ENCODE assay signal across 24 mouse cellular contexts in genomic region chr12:96771222-96771621, GRCm38 (mm10).
A peak's percentile ranks its signal among the peaks of the same experiment; 100 is the strongest.
DNase-seq lines count a peak whose midpoint lies in the region; ATAC-seq and TF ChIP-seq lines count a peak whose summit lies in the region.
"Had no signal": no experiment of that assay in that cellular context is flagged by ENCODE, and none has a peak within 500 bp of the region (broad histone marks: within the 10 kb centered on the region; RNA-seq: fewer than 3 reads in every experiment).

No protein-coding gene starts in this region.

- DNase-seq in kidney, adult 2 months, result no peak
- DNase-seq in kidney, adult 8-10 months, result no peak
- peak; percentile 47 for DNase-seq in retina, postnatal 1 day
- no peak for DNase-seq in retina, embryonic 14.5 days (ENCODE audit: low spot score)
- DNase-seq: adrenal gland, adult 8-10 months; adrenal gland, postnatal 14 days; adrenal gland, postnatal 36 days; B cell, adult 2 months; cerebellum, adult 11-12 months; cerebellum, adult 2 months; cerebellum, adult 9-10 months; cerebellum, postnatal 10 days; cerebellum, postnatal 25 days had no signal

- no peak overlapping the region for H3K4me3 ChIP-seq in kidney, embryonic 14.5 days (ENCODE audit: low read length)
- no peak overlapping the region for H3K4me3 ChIP-seq in kidney, adult 2 months (ENCODE audit: insufficient read depth, low read depth, low read length)
- no peak overlapping the region for H3K4me3 ChIP-seq in kidney, embryonic 16.5 days (ENCODE audit: low read length)
- H3K4me3 ChIP-seq: embryonic facial prominence, embryonic 10.5 days; embryonic facial prominence, embryonic 12.5 days; forebrain, embryonic 13.5 days; forebrain, embryonic 15.5 days had no signal

- no peak for TF ChIP-seq POLR2A in kidney, adult 2 months (IDR thresholded peaks at IDR 0.05; ENCODE audit: low read depth, low read length)

- no peaks in the 10 kb centered on the region for H3K27me3 ChIP-seq in kidney, embryonic 14.5 days (ENCODE audit: control insufficient read depth, insufficient read depth, low read length)
- no peaks in the 10 kb centered on the region for H3K27me3 ChIP-seq in kidney, adult 2 months (replicated peaks; ENCODE audit: control insufficient read depth, insufficient read depth, low read length)
- H3K27me3 ChIP-seq in kidney, embryonic 16.5 days (ENCODE audit: insufficient read depth, low read length), result no peaks in the 10 kb centered on the region
- H3K27me3 ChIP-seq: CH12.LX; embryonic facial prominence, embryonic 12.5 days; forebrain, embryonic 13.5 days; forebrain, embryonic 15.5 days; Patski had no signal

- no peaks in the 10 kb centered on the region for H3K4me1 ChIP-seq in kidney, embryonic 14.5 days (ENCODE audit: control insufficient read depth, insufficient read depth, low read length)
- H3K4me1 ChIP-seq in kidney, adult 2 months (ENCODE audit: control insufficient read depth, insufficient read depth, low read length), result no peaks in the 10 kb centered on the region
- no peaks in the 10 kb centered on the region for H3K4me1 ChIP-seq in kidney, embryonic 16.5 days (ENCODE audit: insufficient read depth, low read length)
- H3K4me1 ChIP-seq: embryonic facial prominence, embryonic 10.5 days; embryonic facial prominence, embryonic 12.5 days; forebrain, embryonic 13.5 days; forebrain, embryonic 15.5 days had no signal

- 0 out of 2 replicates have a peak, but pooled peaks have one; percentile 55 for ATAC-seq in kidney, embryonic 14.5 days (ENCODE audit: low FRiP score, low TSS enrichment)
- ATAC-seq in kidney, embryonic 16.5 days (ENCODE audit: low FRiP score, low TSS enrichment), result peak; percentile 54; the same call in 1 of the 2 replicates
- ATAC-seq: activated CD4-positive, CD25-positive, alpha-beta regulatory T cell, adult 4 months; CD4-positive, CD25-positive, alpha-beta regulatory T cell, adult 4 months; forebrain, embryonic 13.5 days; forebrain, embryonic 15.5 days; Patski had no signal

- no peaks in the 10 kb centered on the region for H3K36me3 ChIP-seq in kidney, embryonic 14.5 days (ENCODE audit: control insufficient read depth, insufficient read depth, low read length)
- H3K36me3 ChIP-seq in kidney, adult 2 months (ENCODE audit: control insufficient read depth, insufficient read depth, low read length), result no peaks in the 10 kb centered on the region
- no peaks in the 10 kb centered on the region for H3K36me3 ChIP-seq in kidney, embryonic 16.5 days (ENCODE audit: insufficient read depth, low read length)
- H3K36me3 ChIP-seq: embryonic facial prominence, embryonic 10.5 days; embryonic facial prominence, embryonic 12.5 days; forebrain, embryonic 15.5 days; G1E had no signal

- no peak for TF ChIP-seq CTCF in kidney, adult 2 months (conservative IDR thresholded peaks at IDR 0.05; ENCODE audit: insufficient read depth, insufficient read length, low read depth, low read length)

- no peak overlapping the region for H3K27ac ChIP-seq in kidney, embryonic 14.5 days (ENCODE audit: low read depth, low read length)
- H3K27ac ChIP-seq in kidney, adult 2 months (ENCODE audit: insufficient read depth, low read depth, low read length), result no peak overlapping the region
- no peak overlapping the region for H3K27ac ChIP-seq in kidney, embryonic 16.5 days (ENCODE audit: low read length)
- H3K27ac ChIP-seq: embryonic facial prominence, embryonic 10.5 days; embryonic facial prominence, embryonic 12.5 days; forebrain, embryonic 13.5 days; forebrain, embryonic 15.5 days had no signal

- H3K9me3 ChIP-seq in kidney, embryonic 14.5 days (ENCODE audit: control insufficient read depth, low read length), result no peaks in the 10 kb centered on the region
- H3K9me3 ChIP-seq in kidney, embryonic 16.5 days (ENCODE audit: low read length), result no peaks in the 10 kb centered on the region
- H3K9me3 ChIP-seq: embryonic facial prominence, embryonic 10.5 days; embryonic facial prominence, embryonic 12.5 days; forebrain, embryonic 13.5 days; forebrain, embryonic 15.5 days had no signal

- 52% methylated on average over 3 of the region's 3 CpGs for WGBS in kidney, embryonic 14.5 days
- WGBS in kidney, adult 2 months, result 62% methylated on average over 3 of the region's 3 CpGs
- WGBS in kidney, embryonic 16.5 days, result 59% methylated on average over 3 of the region's 3 CpGs

- H3K9ac ChIP-seq in kidney, embryonic 14.5 days (ENCODE audit: low read depth, low read length), result no peak overlapping the region
- H3K9ac ChIP-seq in kidney, embryonic 16.5 days (replicated peaks; ENCODE audit: low read length), result no peak overlapping the region
- H3K9ac ChIP-seq: embryonic facial prominence, embryonic 12.5 days; forebrain, embryonic 13.5 days; forebrain, embryonic 15.5 days had no signal

- H3K4me2 ChIP-seq in kidney, embryonic 14.5 days (replicated peaks; ENCODE audit: low read depth, low read length), result no peak overlapping the region
- no peak overlapping the region for H3K4me2 ChIP-seq in kidney, embryonic 16.5 days (replicated peaks; ENCODE audit: low read depth, low read length)
- H3K4me2 ChIP-seq: embryonic facial prominence, embryonic 12.5 days; forebrain, embryonic 13.5 days; forebrain, embryonic 15.5 days had no signal
